Mouse (Mus musculus): ENCODE data around the gene Zdhhc14. TPM values are rescaled to one million over a fixed set of nuclear protein-coding genes. Genes with fewer than 3 reads are reported as not detected.

Zdhhc14 gene
- polyA plus RNA-seq, 1 experiment from 2014 or later = 12.8 TPM

GRCm38 (mm10) chr17:5519466-5519865 lies 27.1 kb downstream of the Zdhhc14 start:
- no peaks in the 10 kb centered on the region for H3K27me3 ChIP-seq (ENCODE audit: control insufficient read depth, insufficient read depth, low read length)
- no peak for ATAC-seq (ENCODE audit: low read depth)
- WGBS = 89% methylated on average over 10 of the region's 10 CpGs
- no peak overlapping the region for H3K9ac ChIP-seq (replicated peaks; ENCODE audit: low read depth, low read length)
- H3K4me2 ChIP-seq (ENCODE audit: low read depth, low read length) = no peak overlapping the region
- H3K36me3 ChIP-seq (ENCODE audit: control insufficient read depth, insufficient read depth, low read length) = no peaks in the 10 kb centered on the region
- no peak overlapping the region for H3K4me3 ChIP-seq (ENCODE audit: low read depth, low read length)
- no peaks in the 10 kb centered on the region for H3K9me3 ChIP-seq (ENCODE audit: control insufficient read depth, low read length)
- no peak overlapping the region for H3K27ac ChIP-seq (ENCODE audit: low read depth, low read length)
- H3K4me1 ChIP-seq (ENCODE audit: control insufficient read depth, insufficient read depth, low read length) = no peaks in the 10 kb centered on the region

GRCm38 (mm10) chr17:5519910-5520592 lies 27.7 kb downstream of the Zdhhc14 start:
- Histone ChIP-seq H3K4me2 (ENCODE audit: low read depth, low read length) (no peak overlapping the region), H3K36me3 (ENCODE audit: control insufficient read depth, insufficient read depth, low read length) (no peaks in the 10 kb centered on the region), H3K27me3 (ENCODE audit: control insufficient read depth, insufficient read depth, low read length) (no peaks in the 10 kb centered on the region), H3K4me1 (ENCODE audit: control insufficient read depth, insufficient read depth, low read length) (no peaks in the 10 kb centered on the region), H3K9ac (replicated peaks; ENCODE audit: low read depth, low read length) (no peak overlapping the region), H3K4me3 (ENCODE audit: low read depth, low read length) (no peak overlapping the region), H3K27ac (ENCODE audit: low read depth, low read length) (no peak overlapping the region), H3K9me3 (ENCODE audit: control insufficient read depth, low read length) (no peaks in the 10 kb centered on the region)
- no peak for ATAC-seq (ENCODE audit: low read depth)
- WGBS = 90% methylated on average over 13 of the region's 13 CpGs

- 83% methylated on average over 1 of the region's 1 CpGs for WGBS
- Histone ChIP-seq H3K36me3 (ENCODE audit: control insufficient read depth, insufficient read depth, low read length) (no peaks in the 10 kb centered on the region), H3K4me3 (ENCODE audit: low read depth, low read length) (no peak overlapping the region), H3K27ac (ENCODE audit: low read depth, low read length) (no peak overlapping the region), H3K27me3 (ENCODE audit: control insufficient read depth, insufficient read depth, low read length) (no peaks in the 10 kb centered on the region), H3K4me1 (ENCODE audit: control insufficient read depth, insufficient read depth, low read length) (no peaks in the 10 kb centered on the region), H3K9me3 (ENCODE audit: control insufficient read depth, low read length) (no peaks in the 10 kb centered on the region), H3K4me2 (ENCODE audit: low read depth, low read length) (no peak overlapping the region), H3K9ac (replicated peaks; ENCODE audit: low read depth, low read length) (no peak overlapping the region)
- no peak for ATAC-seq (ENCODE audit: low read depth)
Measured at GRCm38 (mm10) chr17:5521532-5521931, 29.2 kb downstream of the Zdhhc14 start.

GRCm38 (mm10) chr17:5529552-5529951 lies 37.2 kb downstream of the Zdhhc14 start:
- ATAC-seq (ENCODE audit: low read depth) = no peak
- Histone ChIP-seq H3K27ac (ENCODE audit: low read depth, low read length) (no peak overlapping the region), H3K4me2 (ENCODE audit: low read depth, low read length) (no peak overlapping the region), H3K4me1 (ENCODE audit: control insufficient read depth, insufficient read depth, low read length) (no peaks in the 10 kb centered on the region), H3K9me3 (ENCODE audit: control insufficient read depth, low read length) (no peaks in the 10 kb centered on the region), H3K4me3 (ENCODE audit: low read depth, low read length) (no peak overlapping the region), H3K36me3 (ENCODE audit: control insufficient read depth, insufficient read depth, low read length) (no peaks in the 10 kb centered on the region), H3K27me3 (ENCODE audit: control insufficient read depth, insufficient read depth, low read length) (no peaks in the 10 kb centered on the region), H3K9ac (replicated peaks; ENCODE audit: low read depth, low read length) (no peak overlapping the region)
- 83% methylated on average over 6 of the region's 6 CpGs for WGBS

GRCm38 (mm10) chr17:5532816-5533215 lies 40.5 kb downstream of the Zdhhc14 start:
- no peak for ATAC-seq (ENCODE audit: low read depth)
- Histone ChIP-seq H3K27ac (ENCODE audit: low read depth, low read length) (no peak overlapping the region), H3K4me3 (ENCODE audit: low read depth, low read length) (no peak overlapping the region), H3K36me3 (ENCODE audit: control insufficient read depth, insufficient read depth, low read length) (no peaks in the 10 kb centered on the region), H3K4me1 (ENCODE audit: control insufficient read depth, insufficient read depth, low read length) (peaks cover 3% of the 10 kb centered on the region; the same call in 1 of the 2 replicates), H3K27me3 (ENCODE audit: control insufficient read depth, insufficient read depth, low read length) (no peaks in the 10 kb centered on the region), H3K9ac (replicated peaks; ENCODE audit: low read depth, low read length) (no peak overlapping the region), H3K4me2 (ENCODE audit: low read depth, low read length) (no peak overlapping the region), H3K9me3 (ENCODE audit: control insufficient read depth, low read length) (no peaks in the 10 kb centered on the region)
- 46% methylated on average over 5 of the region's 5 CpGs for WGBS

- no peaks in the 10 kb centered on the region for H3K27me3 ChIP-seq (ENCODE audit: control insufficient read depth, insufficient read depth, low read length)
- no peak overlapping the region for H3K27ac ChIP-seq (ENCODE audit: low read depth, low read length)
- WGBS = 17% methylated on average over 1 of the region's 4 CpGs
- no peaks in the 10 kb centered on the region for H3K36me3 ChIP-seq (ENCODE audit: control insufficient read depth, insufficient read depth, low read length)
- no peak for ATAC-seq (ENCODE audit: low read depth)
- no peak overlapping the region for H3K4me3 ChIP-seq (ENCODE audit: low read depth, low read length)
- H3K4me2 ChIP-seq (ENCODE audit: low read depth, low read length) = no peak overlapping the region
- H3K4me1 ChIP-seq (ENCODE audit: control insufficient read depth, insufficient read depth, low read length) = peaks cover 3% of the 10 kb centered on the region; the same call in 1 of the 2 replicates
- H3K9ac ChIP-seq (replicated peaks; ENCODE audit: low read depth, low read length) = no peak overlapping the region
- H3K9me3 ChIP-seq (ENCODE audit: control insufficient read depth, low read length) = no peaks in the 10 kb centered on the region
Measured at GRCm38 (mm10) chr17:5535357-5535756, 43.0 kb downstream of the Zdhhc14 start.

- H3K4me3 ChIP-seq (ENCODE audit: low read depth, low read length) = no peak overlapping the region
- H3K36me3 ChIP-seq (ENCODE audit: control insufficient read depth, insufficient read depth, low read length) = no peaks in the 10 kb centered on the region
- no peaks in the 10 kb centered on the region for H3K9me3 ChIP-seq (ENCODE audit: control insufficient read depth, low read length)
- H3K4me2 ChIP-seq (ENCODE audit: low read depth, low read length) = no peak overlapping the region
- peaks cover 3% of the 10 kb centered on the region; the same call in 1 of the 2 replicates for H3K4me1 ChIP-seq (ENCODE audit: control insufficient read depth, insufficient read depth, low read length)
- peak; percentile 34; the same call in 1 of the 2 replicates for ATAC-seq (ENCODE audit: low read depth)
- H3K27me3 ChIP-seq (ENCODE audit: control insufficient read depth, insufficient read depth, low read length) = no peaks in the 10 kb centered on the region
- H3K9ac ChIP-seq (replicated peaks; ENCODE audit: low read depth, low read length) = no peak overlapping the region
- no peak overlapping the region for H3K27ac ChIP-seq (ENCODE audit: low read depth, low read length)
- 60% methylated on average over 12 of the region's 12 CpGs for WGBS
Measured at GRCm38 (mm10) chr17:5536259-5537094, 44.1 kb downstream of the Zdhhc14 start.

- 70% methylated on average over 11 of the region's 11 CpGs for WGBS
- Histone ChIP-seq H3K9ac (replicated peaks; ENCODE audit: low read depth, low read length) (no peak overlapping the region), H3K4me3 (ENCODE audit: low read depth, low read length) (no peak overlapping the region), H3K36me3 (ENCODE audit: control insufficient read depth, insufficient read depth, low read length) (no peaks in the 10 kb centered on the region), H3K27me3 (ENCODE audit: control insufficient read depth, insufficient read depth, low read length) (no peaks in the 10 kb centered on the region), H3K27ac (ENCODE audit: low read depth, low read length) (no peak overlapping the region), H3K4me2 (ENCODE audit: low read depth, low read length) (no peak overlapping the region), H3K9me3 (ENCODE audit: control insufficient read depth, low read length) (no peaks in the 10 kb centered on the region), H3K4me1 (ENCODE audit: control insufficient read depth, insufficient read depth, low read length) (peaks cover 3% of the 10 kb centered on the region; the same call in 1 of the 2 replicates)
- ATAC-seq (ENCODE audit: low read depth) = no peak
Measured at GRCm38 (mm10) chr17:5537095-5537575, 44.8 kb downstream of the Zdhhc14 start.

GRCm38 (mm10) chr17:5542177-5542576 lies 49.8 kb downstream of the Zdhhc14 start:
- no peak overlapping the region for H3K9ac ChIP-seq (replicated peaks; ENCODE audit: low read depth, low read length)
- no peaks in the 10 kb centered on the region for H3K9me3 ChIP-seq (ENCODE audit: control insufficient read depth, low read length)
- no peaks in the 10 kb centered on the region for H3K27me3 ChIP-seq (ENCODE audit: control insufficient read depth, insufficient read depth, low read length)
- peaks cover 3% of the 10 kb centered on the region; the same call in 1 of the 2 replicates for H3K4me1 ChIP-seq (ENCODE audit: control insufficient read depth, insufficient read depth, low read length)
- ATAC-seq (ENCODE audit: low read depth) = no peak
- H3K36me3 ChIP-seq (ENCODE audit: control insufficient read depth, insufficient read depth, low read length) = no peaks in the 10 kb centered on the region
- H3K4me2 ChIP-seq (ENCODE audit: low read depth, low read length) = no peak overlapping the region
- no peak overlapping the region for H3K4me3 ChIP-seq (ENCODE audit: low read depth, low read length)
- WGBS = 91% methylated on average over 2 of the region's 2 CpGs
- no peak overlapping the region for H3K27ac ChIP-seq (ENCODE audit: low read depth, low read length)
